ENCODE assay signal across 8 mouse cellular contexts in genomic region chr17:80815747-80816146, GRCm38 (mm10).
A peak's percentile ranks its signal among the peaks of the same experiment; 100 is the strongest.
DNase-seq lines count a peak whose midpoint lies in the region; TF ChIP-seq lines count a peak whose summit lies in the region.

No protein-coding gene starts in this region.

- 78% methylated on average over 4 of the region's 4 CpGs for WGBS in lung, adult 2 months
- 91% methylated on average over 4 of the region's 4 CpGs for WGBS in thymus, adult 2 months

- TF ChIP-seq POLR2A in lung, adult 2 months (IDR thresholded peaks at IDR 0.05; ENCODE audit: borderline replicate concordance, extremely low read depth, low read depth, low read length), result no peak
- TF ChIP-seq POLR2A in thymus, adult 2 months (IDR thresholded peaks at IDR 0.05; ENCODE audit: control insufficient read depth, extremely low read depth, insufficient read depth, low read length, poor library complexity), result no peak

- H3K36me3 ChIP-seq in thymus, adult 2 months (ENCODE audit: control insufficient read depth, insufficient read depth, low read length), result no peaks in the 10 kb centered on the region

- no peak overlapping the region for H3K4me3 ChIP-seq in lung, adult 2 months (replicated peaks; ENCODE audit: extremely low read depth, low read depth, low read length)
- H3K4me3 ChIP-seq in thymus, adult 2 months (ENCODE audit: control insufficient read depth, insufficient read depth, low read length), result no peak overlapping the region

- H3K4me1 ChIP-seq in lung, adult 2 months (ENCODE audit: control insufficient read depth, insufficient read depth, low read length), result no peaks in the 10 kb centered on the region; the same call in 1 of the 2 replicates
- H3K4me1 ChIP-seq in thymus, adult 2 months (replicated peaks; ENCODE audit: control insufficient read depth, insufficient read depth, low read length), result no peaks in the 10 kb centered on the region

- H3K27ac ChIP-seq in thymus, adult 2 months (ENCODE audit: control insufficient read depth, insufficient read depth, low read length), result no peak overlapping the region

- DNase-seq in cerebellum, postnatal 10 days, result peak; percentile 59 to 67
- no peak for DNase-seq in cerebellum, postnatal 4 days (ENCODE audit: low spot score in 2 of 2)
- no peak for DNase-seq in lung, adult 2 months
- no peak for DNase-seq in lung, postnatal 25 days (ENCODE audit: low spot score)
- peak; percentile 47 for DNase-seq in induced T-regulatory cell, adult 2 months (ENCODE audit: low read depth)
- peak; percentile 51 for DNase-seq in thymus, adult 2 months
- DNase-seq in left cerebral cortex, adult 9 months (ENCODE audit: low spot score in 2 of 2), result no peak
- no peak for DNase-seq in embryo, embryonic 11 days

- peak; percentile 47 for TF ChIP-seq CTCF in lung, adult 2 months (IDR thresholded peaks at IDR 0.05; ENCODE audit: insufficient read depth, low read length)
- TF ChIP-seq CTCF in thymus, adult 2 months (IDR thresholded peaks at IDR 0.05; ENCODE audit: borderline replicate concordance, control insufficient read depth, extremely low read depth, insufficient read depth, low read length, poor library complexity), result no peak

- H3K27me3 ChIP-seq in thymus, adult 2 months (ENCODE audit: control insufficient read depth, insufficient read depth, low read length), result no peaks in the 10 kb centered on the region

Comparison
In these comparisons a context has a peak if more than half of its experiments do, and no peak if none do; other contexts are left out.
1. DNase-seq: peak in cerebellum, postnatal 10 days (2 of 2), induced T-regulatory cell, adult 2 months (single experiment) and thymus, adult 2 months (single experiment); none in cerebellum, postnatal 4 days (0 of 2), lung, adult 2 months (single experiment), lung, postnatal 25 days (single experiment), left cerebral cortex, adult 9 months (0 of 2) and embryo, embryonic 11 days (single experiment).